Mouse (Mus musculus): ENCODE data around the gene Tmem59. TPM values are rescaled to one million over a fixed set of nuclear protein-coding genes. Genes with fewer than 3 reads are reported as not detected.

Tmem59 gene
- polyA plus RNA-seq, 1 experiment, result 447 TPM

GRCm38 (mm10) chr4:107213279-107214011, 35.2 kb downstream of the Tmem59 start:
- Histone ChIP-seq H3K4me3 (ENCODE audit: insufficient read depth, low read depth, low read length) (no peak overlapping the region), H3K27me3 (replicated peaks; ENCODE audit: control insufficient read depth, insufficient read depth, low read length) (no peaks in the 10 kb centered on the region), H3K27ac (ENCODE audit: insufficient read depth, low read depth, low read length) (no peak overlapping the region), H3K4me1 (ENCODE audit: control insufficient read depth, insufficient read depth, low read length) (no peaks in the 10 kb centered on the region), H3K36me3 (ENCODE audit: control insufficient read depth, insufficient read depth, low read length) (no peaks in the 10 kb centered on the region)
- no peak for DNase-seq
- WGBS, result 59% methylated on average over 12 of the region's 12 CpGs
- TF ChIP-seq POLR2A (IDR thresholded peaks at IDR 0.05; ENCODE audit: low read depth, low read length), result no peak
- TF ChIP-seq CTCF (conservative IDR thresholded peaks at IDR 0.05; ENCODE audit: insufficient read depth, insufficient read length, low read depth, low read length), result no peak

- 84% methylated on average over 9 of the region's 9 CpGs for WGBS
- TF ChIP-seq POLR2A (IDR thresholded peaks at IDR 0.05; ENCODE audit: low read depth, low read length) (no peak), CTCF (conservative IDR thresholded peaks at IDR 0.05; ENCODE audit: insufficient read depth, insufficient read length, low read depth, low read length) (no peak)
- no peaks in the 10 kb centered on the region for H3K27me3 ChIP-seq (replicated peaks; ENCODE audit: control insufficient read depth, insufficient read depth, low read length)
Measured at GRCm38 (mm10) chr4:107217574-107217973, 39.4 kb downstream of the Tmem59 start.

GRCm38 (mm10) chr4:107221524-107221923, 43.3 kb downstream of the Tmem59 start:
- WGBS, result 74% methylated on average over 5 of the region's 5 CpGs

More at GRCm38 (mm10) chr4:107217574-107217973, 39.4 kb downstream of the Tmem59 start:
- Histone ChIP-seq H3K4me3 (ENCODE audit: insufficient read depth, low read depth, low read length) (no peak overlapping the region), H3K27ac (ENCODE audit: insufficient read depth, low read depth, low read length) (no peak overlapping the region), H3K4me1 (ENCODE audit: control insufficient read depth, insufficient read depth, low read length) (no peaks in the 10 kb centered on the region), H3K36me3 (ENCODE audit: control insufficient read depth, insufficient read depth, low read length) (no peaks in the 10 kb centered on the region)
- no peak for DNase-seq

GRCm38 (mm10) chr4:107223225-107224204, 45.3 kb downstream of the Tmem59 start:
- TF ChIP-seq CTCF (conservative IDR thresholded peaks at IDR 0.05; ENCODE audit: insufficient read depth, insufficient read length, low read depth, low read length), result no peak
- TF ChIP-seq POLR2A (IDR thresholded peaks at IDR 0.05; ENCODE audit: low read depth, low read length), result no peak
- Histone ChIP-seq H3K4me1 (ENCODE audit: control insufficient read depth, insufficient read depth, low read length) (no peaks in the 10 kb centered on the region), H3K4me3 (ENCODE audit: insufficient read depth, low read depth, low read length) (no peak overlapping the region), H3K27ac (ENCODE audit: insufficient read depth, low read depth, low read length) (no peak overlapping the region), H3K36me3 (ENCODE audit: control insufficient read depth, insufficient read depth, low read length) (no peaks in the 10 kb centered on the region), H3K27me3 (replicated peaks; ENCODE audit: control insufficient read depth, insufficient read depth, low read length) (no peaks in the 10 kb centered on the region)
- peak; percentile 19 for DNase-seq
- 82% methylated on average over 11 of the region's 11 CpGs for WGBS

More at GRCm38 (mm10) chr4:107221524-107221923, 43.3 kb downstream of the Tmem59 start:
- Histone ChIP-seq H3K27ac (ENCODE audit: insufficient read depth, low read depth, low read length) (no peak overlapping the region), H3K4me1 (ENCODE audit: control insufficient read depth, insufficient read depth, low read length) (no peaks in the 10 kb centered on the region), H3K36me3 (ENCODE audit: control insufficient read depth, insufficient read depth, low read length) (no peaks in the 10 kb centered on the region), H3K27me3 (replicated peaks; ENCODE audit: control insufficient read depth, insufficient read depth, low read length) (no peaks in the 10 kb centered on the region), H3K4me3 (ENCODE audit: insufficient read depth, low read depth, low read length) (no peak overlapping the region)
- no peak for TF ChIP-seq CTCF (conservative IDR thresholded peaks at IDR 0.05; ENCODE audit: insufficient read depth, insufficient read length, low read depth, low read length)
- TF ChIP-seq POLR2A (IDR thresholded peaks at IDR 0.05; ENCODE audit: low read depth, low read length), result no peak
- no peak for DNase-seq

GRCm38 (mm10) chr4:107226313-107226712, 48.1 kb downstream of the Tmem59 start:
- TF ChIP-seq CTCF (conservative IDR thresholded peaks at IDR 0.05; ENCODE audit: insufficient read depth, insufficient read length, low read depth, low read length), result no peak
- TF ChIP-seq POLR2A (IDR thresholded peaks at IDR 0.05; ENCODE audit: low read depth, low read length), result no peak
- WGBS, result 87% methylated on average over 2 of the region's 2 CpGs
- DNase-seq, result no peak
- H3K4me3 ChIP-seq (ENCODE audit: insufficient read depth, low read depth, low read length), result no peak overlapping the region
- no peaks in the 10 kb centered on the region for H3K36me3 ChIP-seq (ENCODE audit: control insufficient read depth, insufficient read depth, low read length)
- no peak overlapping the region for H3K27ac ChIP-seq (ENCODE audit: insufficient read depth, low read depth, low read length)
- no peaks in the 10 kb centered on the region for H3K27me3 ChIP-seq (replicated peaks; ENCODE audit: control insufficient read depth, insufficient read depth, low read length)
- H3K4me1 ChIP-seq (ENCODE audit: control insufficient read depth, insufficient read depth, low read length), result no peaks in the 10 kb centered on the region

- TF ChIP-seq POLR2A (IDR thresholded peaks at IDR 0.05; ENCODE audit: low read depth, low read length) (no peak), CTCF (conservative IDR thresholded peaks at IDR 0.05; ENCODE audit: insufficient read depth, insufficient read length, low read depth, low read length) (no peak)
- Histone ChIP-seq H3K27me3 (replicated peaks; ENCODE audit: control insufficient read depth, insufficient read depth, low read length) (no peaks in the 10 kb centered on the region), H3K4me1 (ENCODE audit: control insufficient read depth, insufficient read depth, low read length) (no peaks in the 10 kb centered on the region), H3K27ac (ENCODE audit: insufficient read depth, low read depth, low read length) (no peak overlapping the region), H3K4me3 (ENCODE audit: insufficient read depth, low read depth, low read length) (no peak overlapping the region), H3K36me3 (ENCODE audit: control insufficient read depth, insufficient read depth, low read length) (peaks cover 3% of the 10 kb centered on the region; the same call in 1 of the 2 replicates)
- no peak for DNase-seq
- 75% methylated on average over 3 of the region's 3 CpGs for WGBS
Measured at GRCm38 (mm10) chr4:107232219-107232618, 54.0 kb downstream of the Tmem59 start.
